Mouse (Mus musculus): Measurements from ENCODE around the gene Meis3. TPM values are rescaled to one million over a fixed set of nuclear protein-coding genes. Genes with fewer than 3 reads are reported as not detected.

The Meis3 gene
- total RNA-seq, 4 experiments from 2014 or later: 0.58 to 1.5 (median 0.86) TPM

GRCm38 (mm10) chr7:16158735-16159134, 16.2 kb upstream of the Meis3 start:
- DNase-seq (ENCODE audit: low spot score in 2 of 2): no peak

DNA sequence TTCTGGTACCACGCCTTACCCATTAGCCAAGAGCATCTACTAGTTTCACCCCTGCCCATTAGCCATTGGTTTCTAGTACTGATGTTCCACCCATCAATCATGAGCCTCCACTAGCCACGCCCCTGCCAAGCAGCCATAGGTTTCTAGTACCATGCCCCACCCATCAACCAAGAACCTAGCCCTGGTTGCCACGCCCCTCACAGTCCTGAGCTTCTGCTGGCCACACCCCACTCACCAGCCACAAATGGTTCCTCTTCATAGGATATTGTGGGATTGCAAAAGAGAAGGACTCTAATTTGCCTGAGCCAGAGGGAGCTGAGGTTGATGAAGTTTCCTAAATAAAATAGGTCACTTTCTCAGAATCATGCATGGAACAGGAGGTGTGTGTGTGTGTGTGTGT, 14.2 kb upstream of the Meis3 start:
- DNase-seq (ENCODE audit: low spot score in 2 of 2): no peak

DNA sequence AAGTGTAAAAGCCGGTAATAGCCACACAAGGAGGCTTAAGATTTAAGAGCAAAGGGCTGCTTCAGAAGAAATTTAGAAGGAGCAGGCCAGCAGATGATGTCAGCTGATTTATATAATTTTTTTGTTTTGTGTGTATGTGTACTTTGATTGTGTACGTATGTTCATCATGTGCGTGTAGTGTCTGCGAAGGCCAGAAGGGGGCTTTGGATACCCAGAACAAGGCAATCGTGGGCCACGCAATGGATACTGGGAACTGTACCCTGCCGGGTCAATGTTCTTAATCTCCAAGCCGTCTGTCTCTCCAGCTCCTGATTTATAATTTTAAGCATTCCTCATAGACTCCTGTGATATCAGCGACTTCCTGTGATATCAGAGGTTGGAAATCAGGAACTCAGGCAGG, 13.6 kb upstream of the Meis3 start:
- DNase-seq (ENCODE audit: low spot score in 2 of 2): no peak

- no peak for DNase-seq (ENCODE audit: low spot score in 2 of 2)
Measured at GRCm38 (mm10) chr7:16162036-16162435, 12.9 kb upstream of the Meis3 start.

GRCm38 (mm10) chr7:16172141-16172581, 2.7 kb upstream of the Meis3 start:
- DNase-seq (ENCODE audit: low spot score in 2 of 2): no peak

DNA sequence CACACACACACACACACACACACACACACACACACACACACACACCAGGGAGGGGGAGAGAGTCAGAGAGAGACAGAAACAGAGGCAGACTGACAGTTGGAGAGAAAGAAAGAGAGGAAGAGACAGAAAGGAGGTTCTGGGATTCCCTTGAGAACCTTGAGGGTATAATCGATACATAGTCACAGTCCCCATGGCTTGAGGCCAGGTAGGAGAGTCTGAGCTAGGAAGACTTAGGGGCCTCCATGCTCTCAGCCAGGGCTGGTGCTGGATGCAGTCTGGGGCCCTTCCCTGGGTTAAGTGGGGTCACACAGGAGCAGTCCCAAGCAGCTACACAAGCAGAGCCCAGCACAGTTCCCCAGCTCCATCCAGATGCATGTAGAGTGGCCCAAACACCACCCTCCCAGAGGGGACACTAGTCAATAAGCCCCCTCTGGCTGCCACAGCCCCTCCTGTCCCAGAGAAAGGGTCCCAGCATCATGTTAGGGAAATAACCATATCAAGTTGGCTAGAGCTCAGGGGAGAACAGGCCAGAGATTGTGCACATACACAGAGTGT, 2.2 kb upstream of the Meis3 start:
- no peak for DNase-seq (ENCODE audit: low spot score in 2 of 2)

GRCm38 (mm10) chr7:16173146-16173545, 1.7 kb upstream of the Meis3 start:
- DNase-seq (ENCODE audit: low spot score in 2 of 2): no peak

DNA sequence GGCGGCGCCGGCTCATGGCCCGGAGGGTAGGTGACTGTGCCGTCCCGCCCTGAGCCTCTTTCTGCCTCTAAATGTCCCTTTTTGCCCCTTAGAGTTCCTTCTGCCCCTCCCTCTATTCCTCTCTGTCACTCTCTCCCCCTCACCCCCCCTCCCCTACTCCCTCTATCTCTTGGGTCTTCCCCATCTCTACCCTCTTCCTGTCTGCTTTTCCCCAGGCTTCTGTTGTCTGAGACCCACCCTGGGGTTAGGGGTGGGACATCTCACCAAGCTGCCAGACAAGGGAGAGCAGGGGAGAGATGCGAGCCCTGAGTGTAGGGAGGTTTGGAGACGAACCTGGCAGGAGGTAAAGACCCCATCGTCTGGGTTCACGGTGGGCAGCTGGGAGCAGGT, 647 bp downstream of the Meis3 start:
- no peak for DNase-seq (ENCODE audit: low spot score in 2 of 2)

- DNase-seq (ENCODE audit: low spot score in 2 of 2): no peak
Measured at GRCm38 (mm10) chr7:16178114-16178513, 3.2 kb downstream of the Meis3 start.

DNA sequence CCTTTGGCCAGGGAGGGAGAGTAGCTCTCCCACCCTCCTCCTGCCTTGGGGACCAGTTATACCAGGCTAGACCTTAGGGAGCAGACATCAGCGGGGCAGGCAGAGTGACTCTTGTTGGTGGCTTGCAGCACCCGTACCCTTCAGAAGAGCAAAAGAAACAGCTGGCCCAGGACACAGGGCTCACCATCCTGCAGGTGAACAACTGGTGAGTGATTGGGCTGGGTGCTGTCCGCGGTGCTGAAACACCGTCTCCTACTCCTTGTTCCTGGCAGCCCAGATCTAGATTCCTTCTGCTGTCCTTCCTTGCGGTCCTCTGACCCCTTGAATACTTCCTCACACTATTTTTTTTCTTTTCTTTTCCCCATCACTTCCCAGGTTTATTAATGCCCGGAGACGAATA, 8.8 kb downstream of the Meis3 start:
- no peak for DNase-seq (ENCODE audit: low spot score in 2 of 2)

- DNase-seq (ENCODE audit: low spot score in 2 of 2): no peak
Measured at GRCm38 (mm10) chr7:16187494-16187893, 12.6 kb downstream of the Meis3 start.

DNA sequence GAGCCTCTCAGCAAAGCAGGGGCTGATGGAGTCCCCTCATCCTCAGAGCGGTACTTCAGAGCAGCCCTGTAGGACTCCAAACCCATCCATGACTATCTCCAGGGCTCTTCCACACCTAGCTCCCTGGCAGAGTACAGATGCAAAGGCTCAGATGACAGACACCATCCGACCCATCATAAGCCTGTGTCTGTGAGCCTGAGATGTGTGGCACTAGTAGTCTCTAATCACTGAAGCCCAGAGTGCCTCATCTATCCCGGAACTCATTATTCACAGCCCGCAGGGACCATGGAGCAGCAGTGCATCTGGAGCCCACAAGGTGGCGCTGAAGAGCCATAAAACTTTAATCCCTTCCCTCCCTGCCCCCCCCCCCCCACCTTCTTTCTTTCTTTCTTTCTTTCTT, 17.4 kb downstream of the Meis3 start:
- DNase-seq (ENCODE audit: low spot score in 2 of 2): peak; percentile 46 to 55

- no peak for DNase-seq (ENCODE audit: low spot score in 2 of 2)
Measured at GRCm38 (mm10) chr7:16193702-16194101, 18.8 kb downstream of the Meis3 start.

DNA sequence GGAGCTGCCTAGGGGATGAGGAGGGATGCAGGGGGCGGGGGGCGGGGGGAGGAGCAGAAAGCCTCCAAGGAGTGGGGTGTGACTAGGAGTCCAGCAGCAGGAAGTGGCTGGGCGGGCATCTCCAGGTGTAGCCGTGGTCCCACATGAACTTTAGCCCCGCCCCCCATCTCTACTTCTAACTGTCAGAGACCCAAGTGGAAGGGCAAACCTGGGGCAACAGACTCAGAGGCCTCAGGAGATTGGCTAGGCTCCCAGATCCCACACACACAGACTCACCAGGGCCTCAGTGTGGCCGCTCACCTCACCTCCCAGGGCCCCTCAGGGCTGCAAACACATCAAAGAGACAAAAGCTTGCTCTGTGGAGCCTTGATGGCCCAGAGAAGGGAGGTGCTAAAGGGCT, 21.7 kb downstream of the Meis3 start:
- DNase-seq (ENCODE audit: low spot score in 2 of 2): no peak

GRCm38 (mm10) chr7:16197166-16197565, 22.3 kb downstream of the Meis3 start:
- no peak for DNase-seq (ENCODE audit: low spot score in 2 of 2)

- DNase-seq (ENCODE audit: low spot score in 2 of 2): no peak
Measured at GRCm38 (mm10) chr7:16198540-16198939, 23.6 kb downstream of the Meis3 start.

- no peak for DNase-seq (ENCODE audit: low spot score in 2 of 2)
Measured at GRCm38 (mm10) chr7:16201136-16201535, 26.2 kb downstream of the Meis3 start.

DNA sequence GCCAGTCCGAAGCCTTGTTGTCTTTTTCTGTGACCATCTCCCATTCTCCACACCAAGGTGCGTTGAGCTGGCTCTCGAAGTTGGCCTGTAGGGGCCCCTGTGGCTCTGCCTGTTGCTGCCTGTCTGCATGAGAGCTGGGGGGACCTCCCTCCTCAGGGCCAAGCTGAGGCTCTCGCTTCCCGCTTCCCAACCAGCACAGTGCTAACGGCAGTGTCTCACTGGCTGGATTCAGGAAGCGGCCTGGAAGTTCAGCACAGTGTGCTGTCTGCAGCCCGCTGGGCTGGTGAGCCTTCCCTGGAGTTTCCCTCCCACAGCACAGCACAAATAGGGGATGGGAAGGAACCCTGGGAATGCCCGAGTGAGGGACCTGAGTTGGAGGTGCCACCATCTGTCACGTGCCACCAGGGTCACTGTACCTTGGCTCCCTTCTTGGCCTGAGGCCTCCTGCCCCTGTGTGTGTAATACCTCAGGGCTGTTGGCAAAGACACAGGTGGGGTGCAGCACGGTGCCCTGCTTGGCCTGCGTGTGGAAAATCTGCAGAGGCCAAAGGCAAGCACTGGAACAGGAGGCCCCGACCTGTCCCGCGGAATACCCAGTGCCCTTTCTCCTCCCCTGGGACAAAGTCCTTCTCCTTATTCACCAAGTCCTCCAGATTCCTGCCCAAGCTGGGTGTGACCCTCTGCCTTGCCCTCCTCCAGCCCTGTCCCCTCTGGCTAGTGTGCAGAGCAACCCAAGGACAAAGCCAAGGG, 28.0 kb downstream of the Meis3 start:
- DNase-seq (ENCODE audit: low spot score in 2 of 2): no peak

DNA sequence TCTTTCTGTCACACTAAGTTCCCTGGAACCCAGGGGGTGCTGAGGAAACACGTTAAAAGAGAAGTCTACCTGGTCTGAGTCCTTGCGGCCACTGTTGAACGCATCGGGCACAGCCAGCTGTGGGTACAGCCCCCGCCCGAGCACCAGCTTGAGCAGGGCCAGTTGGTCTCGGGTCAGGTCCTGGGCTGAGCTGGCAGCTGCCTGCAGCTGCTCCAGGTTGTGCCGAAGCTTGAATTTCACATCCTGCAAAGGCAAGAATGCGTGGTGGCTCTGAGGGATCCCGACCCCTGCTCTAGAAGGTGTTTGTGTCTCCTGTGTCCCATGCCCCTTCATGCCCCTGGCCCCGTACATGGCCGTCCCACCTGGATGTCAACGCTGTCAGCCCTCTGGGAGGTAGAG, 28.6 kb downstream of the Meis3 start:
- DNase-seq (ENCODE audit: low spot score in 2 of 2): no peak

DNA sequence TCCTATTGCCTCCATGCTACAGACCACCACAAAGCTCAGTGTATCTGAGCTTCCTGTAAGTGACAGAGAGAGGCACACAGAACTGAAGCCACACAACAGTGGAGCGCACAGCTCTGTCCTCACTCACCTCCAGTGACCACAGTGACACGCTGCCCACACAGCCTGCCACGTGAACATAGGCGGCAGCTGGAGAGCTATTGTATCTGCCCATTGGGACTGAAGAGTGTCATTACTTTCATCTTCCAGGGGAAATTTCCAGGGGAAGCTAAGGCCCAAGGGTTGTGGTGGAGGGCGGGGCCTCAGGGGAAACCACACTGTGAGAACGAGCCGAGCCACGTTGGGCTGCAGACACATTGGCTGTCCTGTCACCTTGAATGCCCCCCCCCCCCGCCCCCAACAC, 29.9 kb downstream of the Meis3 start:
- DNase-seq (ENCODE audit: low spot score in 2 of 2): no peak

GRCm38 (mm10) chr7:16207076-16207475, 32.2 kb downstream of the Meis3 start:
- DNase-seq (ENCODE audit: low spot score in 2 of 2): no peak

GRCm38 (mm10) chr7:16207496-16207895, 32.6 kb downstream of the Meis3 start:
- no peak for DNase-seq (ENCODE audit: low spot score in 2 of 2)
